Mouse (Mus musculus) cerebellum, adult 9-10 months (tissue): ENCODE results near the gene Ccnd2.
A peak's percentile ranks its signal among the peaks of the same experiment; 100 is the strongest.

ENCODE experiments used
- DNase-seq: peaks from one replicate; pipeline ENCODE4 v3.0.0; 2022

Ccnd2 gene

DNA sequence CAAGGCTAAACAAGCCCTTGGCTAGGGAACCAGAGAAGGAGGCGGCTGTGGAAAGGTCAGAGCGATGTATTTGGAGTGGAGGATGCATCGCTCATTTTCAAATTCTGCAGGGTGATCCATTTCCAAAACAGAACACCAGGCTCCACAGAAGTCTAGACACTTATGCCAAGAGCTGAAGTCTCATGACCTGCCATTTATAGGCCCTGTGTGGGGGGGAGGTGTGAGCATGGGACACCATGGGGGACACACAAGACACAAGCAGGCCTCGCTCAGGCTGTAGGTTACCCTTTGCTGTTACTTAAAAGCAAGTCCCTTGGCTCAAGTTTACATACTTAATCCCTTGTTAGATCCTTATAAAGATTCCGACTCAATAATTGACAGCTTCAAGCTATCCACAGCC is 45.8 kb downstream of the Ccnd2 start:
- DNase-seq = no peak

DNA sequence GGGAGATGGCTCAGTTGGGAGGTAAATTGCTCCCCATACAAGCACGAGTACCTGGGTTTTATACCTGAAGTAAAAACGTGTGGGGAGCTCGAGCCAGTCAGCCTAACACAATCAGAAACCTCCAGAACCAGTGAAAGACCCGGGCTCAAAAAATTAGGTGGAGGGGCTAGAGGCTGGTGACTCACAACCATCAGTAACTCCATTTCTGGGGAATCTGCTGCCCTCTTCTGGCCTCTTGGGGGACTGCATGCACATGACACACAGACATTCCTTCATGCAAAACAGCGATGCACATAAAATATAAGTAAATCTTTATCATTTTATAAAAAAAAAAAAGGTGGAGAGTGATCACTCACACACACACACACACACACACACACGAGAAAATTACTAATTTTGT is 46.9 kb downstream of the Ccnd2 start:
- no peak for DNase-seq

DNA sequence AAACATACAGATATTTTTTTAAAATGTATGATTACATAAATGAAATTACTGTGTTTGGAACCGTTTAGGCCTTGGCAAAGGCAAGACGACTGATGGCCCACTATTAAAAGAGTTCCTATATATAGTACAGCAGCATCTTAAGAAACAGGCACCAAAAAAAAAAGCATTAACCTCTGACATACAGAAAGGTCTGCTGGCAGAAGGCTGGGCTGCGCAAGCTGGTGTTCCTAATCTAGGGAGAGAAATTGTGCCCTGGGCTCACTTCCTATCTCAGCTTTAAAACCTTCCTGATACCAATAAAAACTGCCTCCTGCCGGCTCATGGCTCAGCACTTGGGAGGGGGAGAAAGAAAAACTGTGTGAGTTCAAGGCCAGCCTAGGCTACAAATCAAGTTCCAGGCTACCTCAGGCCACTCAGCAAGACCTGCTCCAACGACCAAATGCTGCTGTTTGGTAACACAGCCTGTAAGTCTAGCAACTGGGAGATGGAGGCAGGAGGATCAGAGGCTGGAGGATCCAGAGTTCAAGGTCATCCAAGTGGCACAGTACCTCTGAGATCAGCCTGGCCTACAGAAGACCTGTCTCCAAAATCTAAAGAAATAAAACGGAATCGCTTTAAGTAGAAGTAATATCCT is 47.5 kb downstream of the Ccnd2 start:
- DNase-seq = no peak

DNA sequence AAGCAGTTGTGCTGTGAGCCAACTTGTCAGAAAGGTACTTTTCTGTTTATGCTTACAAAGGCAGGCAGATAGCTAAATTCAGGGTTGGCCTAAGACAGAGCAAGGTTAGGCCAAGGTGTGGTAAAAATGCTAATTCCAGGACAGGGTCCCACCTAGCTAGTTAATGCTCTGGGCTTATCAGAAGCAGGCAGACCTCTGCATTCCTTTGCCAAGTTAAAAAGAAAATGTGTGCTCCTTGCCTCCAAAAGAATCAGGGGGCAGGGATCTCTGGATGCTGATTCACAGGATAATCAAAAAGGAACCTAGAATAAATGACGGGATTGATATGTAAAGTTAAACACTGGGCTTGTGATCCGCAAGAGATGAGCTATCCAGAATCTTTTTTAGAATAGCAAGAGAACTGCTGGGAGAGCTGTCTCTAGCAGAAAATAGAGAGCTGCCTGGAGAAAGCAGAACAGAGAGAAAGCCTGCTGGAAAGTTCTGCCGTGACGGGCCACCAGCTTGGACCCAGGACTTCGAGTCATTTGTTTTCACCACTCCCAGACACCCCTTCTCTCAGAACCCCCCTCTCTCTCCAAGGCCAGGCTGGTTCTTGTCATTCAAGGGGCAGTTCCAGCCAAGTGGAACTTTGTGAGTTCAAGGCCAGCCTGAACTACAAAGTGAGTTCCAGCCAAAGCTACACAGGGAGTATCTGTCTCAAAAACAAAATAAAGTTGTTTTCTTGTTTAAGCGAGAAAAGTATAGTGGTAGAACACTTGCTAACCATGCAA is 48.3 kb downstream of the Ccnd2 start:
- no peak for DNase-seq

DNA sequence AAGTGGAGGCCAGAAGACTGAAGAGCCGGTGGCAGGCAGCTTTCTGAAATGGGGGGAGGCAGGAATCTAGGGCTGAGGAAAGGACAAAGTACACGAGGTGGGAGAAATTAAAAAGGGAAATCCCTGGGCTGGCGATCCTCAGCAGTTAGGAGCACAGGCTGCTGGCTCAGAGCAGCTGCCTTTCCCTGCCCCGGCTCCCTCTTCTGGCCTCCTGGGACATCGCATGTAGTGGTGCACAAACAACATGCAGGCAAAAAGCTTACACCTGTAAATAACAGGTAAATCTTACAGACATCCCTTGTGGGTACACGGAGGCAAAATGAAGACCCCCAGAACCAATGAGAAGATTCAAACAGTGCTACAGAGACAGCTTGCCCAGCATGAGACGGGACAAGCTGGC is 57.4 kb downstream of the Ccnd2 start:
- DNase-seq = no peak

DNA sequence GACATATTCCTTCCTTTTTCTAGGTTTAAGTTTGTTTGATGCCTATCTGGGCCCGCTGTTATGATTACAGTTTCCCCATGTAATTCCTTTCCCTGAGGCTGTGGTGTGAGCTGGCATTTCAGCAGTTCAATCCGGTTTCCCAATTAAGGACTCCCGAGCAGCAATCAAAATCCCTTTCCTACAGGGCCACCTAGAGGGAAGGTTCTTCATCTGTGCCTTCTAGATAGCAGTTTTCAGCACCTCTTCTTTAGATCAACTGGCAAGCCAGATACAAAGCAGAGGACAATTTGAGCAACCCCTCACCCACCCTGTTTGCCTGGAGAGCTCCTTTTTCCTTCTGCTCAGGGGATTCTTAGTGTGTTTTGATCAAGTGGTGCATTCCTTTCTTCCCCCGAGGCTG is 65.3 kb downstream of the Ccnd2 start:
- DNase-seq = peak; percentile 67

DNA sequence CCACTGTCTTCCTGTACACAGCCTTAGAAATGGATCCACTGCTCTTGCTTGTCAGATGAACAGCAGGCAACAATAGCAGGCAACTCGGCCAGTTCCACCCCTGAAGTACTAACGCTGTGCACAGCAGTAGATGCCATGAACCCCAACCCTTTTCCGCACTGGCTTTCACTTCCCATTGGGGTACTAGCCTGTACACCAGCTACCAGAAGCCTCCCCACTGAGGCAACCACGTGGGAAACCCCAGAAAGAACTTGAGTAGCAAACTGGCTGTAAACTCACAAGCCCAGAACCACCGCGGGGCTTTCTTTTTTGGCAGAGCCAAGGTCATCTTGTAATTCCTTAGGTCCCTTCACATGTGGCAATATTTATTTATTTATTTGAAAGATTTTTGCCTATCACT is 70.2 kb downstream of the Ccnd2 start:
- no peak for DNase-seq

DNA sequence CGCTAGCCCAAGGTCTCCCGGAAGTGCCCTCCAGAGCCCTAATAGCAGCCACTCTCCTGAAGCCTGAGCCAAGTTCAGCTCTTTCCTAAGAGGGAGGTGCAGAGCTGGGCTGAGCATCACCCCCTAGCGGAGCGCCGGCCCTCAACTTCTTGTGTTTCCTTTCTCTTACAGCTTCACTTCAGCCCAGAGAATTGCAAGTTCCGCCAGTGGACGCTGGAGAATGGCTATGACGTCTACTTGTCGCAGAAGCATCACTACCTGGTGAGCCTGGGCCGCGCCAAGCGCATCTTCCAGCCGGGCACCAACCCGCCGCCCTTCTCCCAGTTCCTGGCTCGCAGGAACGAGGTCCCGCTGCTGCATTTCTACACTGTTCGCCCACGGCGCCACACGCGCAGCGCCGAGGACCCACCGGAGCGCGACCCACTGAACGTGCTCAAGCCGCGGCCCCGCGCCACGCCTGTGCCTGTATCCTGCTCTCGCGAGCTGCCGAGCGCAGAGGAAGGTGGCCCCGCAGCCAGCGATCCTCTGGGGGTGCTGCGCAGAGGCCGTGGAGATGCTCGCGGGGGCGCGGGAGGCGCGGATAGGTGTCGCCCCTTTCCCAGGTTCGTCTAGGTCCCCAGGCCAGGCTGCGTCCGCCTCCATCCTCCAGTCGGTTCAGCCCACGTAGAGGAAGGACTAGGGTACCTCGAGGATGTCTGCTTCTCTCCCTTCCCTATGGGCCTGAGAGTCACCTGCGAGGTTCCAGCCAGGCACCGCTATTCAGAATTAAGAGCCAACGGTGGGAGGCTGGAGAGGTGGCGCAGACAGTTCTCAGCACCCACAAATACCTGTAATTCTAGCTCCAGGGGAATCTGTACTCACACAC is 71.9 kb downstream of the Ccnd2 start:
- DNase-seq = peak; percentile 82
